Mouse (Mus musculus) right cerebral cortex, adult 2 months (tissue): ENCODE results near the gene Cyp11a1.

Experiments
- DNase-seq, 2 experiments: peaks; one replicate each; pipeline ENCODE4 v3.0.0; 2021 to 2022; ENCODE audit warnings: low spot score in 2 of 2

Gene Cyp11a1

DNA sequence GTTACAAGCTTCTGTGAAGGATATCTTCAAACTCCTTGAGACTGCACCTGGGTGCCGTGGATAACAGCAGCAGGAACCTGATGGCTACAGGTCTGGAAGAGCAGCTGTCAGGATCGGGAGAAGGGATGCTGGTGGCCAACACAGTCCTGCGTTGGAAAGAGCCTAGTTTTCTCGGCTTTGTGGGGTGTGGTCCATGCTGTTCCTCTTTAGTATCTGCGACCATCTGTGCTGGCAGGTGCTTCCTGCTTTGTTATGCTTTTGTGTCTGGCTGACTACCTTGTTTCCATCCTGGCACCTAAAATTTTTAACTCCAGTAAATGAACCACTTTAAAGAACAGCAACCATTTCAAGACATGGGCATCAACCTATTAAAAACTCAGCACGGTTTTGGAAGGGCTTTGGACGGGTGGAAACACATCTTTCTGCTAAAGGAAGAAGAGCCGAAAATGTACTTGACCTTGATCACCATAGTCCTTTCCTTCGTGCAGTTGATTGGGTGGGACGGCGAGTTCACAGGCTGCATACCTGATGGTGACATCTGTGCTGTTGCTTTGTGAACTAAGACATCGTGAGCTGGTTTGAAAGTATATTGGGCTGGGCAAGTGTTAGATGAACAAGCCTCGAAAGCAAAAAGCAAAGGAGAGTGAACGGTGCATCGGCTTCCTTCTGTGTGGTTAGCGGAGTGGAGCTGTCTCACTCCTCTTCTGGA lies at the start of gene Cyp11a1:
TSS of gene Cyp11a1 (plus strand) at position 659 of the 709 bp plus-strand sequence.
- DNase-seq = no peak

DNA sequence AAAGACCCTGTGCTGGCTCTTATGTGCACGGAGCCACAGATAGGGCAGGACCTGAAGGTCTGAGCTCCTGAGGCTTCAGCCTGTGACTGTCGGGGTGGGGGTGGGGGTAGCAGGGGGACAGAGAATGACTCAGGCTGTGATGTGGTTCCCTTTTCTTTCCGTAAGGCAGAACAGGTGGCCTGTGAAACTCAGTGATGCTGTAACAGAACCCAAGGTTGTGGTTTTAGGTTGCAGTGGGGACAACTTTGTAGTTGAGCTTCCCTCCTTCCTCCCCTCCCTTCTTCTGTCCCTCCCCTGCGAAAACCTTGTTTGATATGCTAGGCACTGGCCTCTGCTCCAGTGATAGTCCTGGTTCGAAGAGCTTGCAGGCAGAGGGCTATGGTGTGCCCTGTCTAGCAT lies 49.4 kb upstream of the Cyp11a1 start:
- no peak for DNase-seq

DNA sequence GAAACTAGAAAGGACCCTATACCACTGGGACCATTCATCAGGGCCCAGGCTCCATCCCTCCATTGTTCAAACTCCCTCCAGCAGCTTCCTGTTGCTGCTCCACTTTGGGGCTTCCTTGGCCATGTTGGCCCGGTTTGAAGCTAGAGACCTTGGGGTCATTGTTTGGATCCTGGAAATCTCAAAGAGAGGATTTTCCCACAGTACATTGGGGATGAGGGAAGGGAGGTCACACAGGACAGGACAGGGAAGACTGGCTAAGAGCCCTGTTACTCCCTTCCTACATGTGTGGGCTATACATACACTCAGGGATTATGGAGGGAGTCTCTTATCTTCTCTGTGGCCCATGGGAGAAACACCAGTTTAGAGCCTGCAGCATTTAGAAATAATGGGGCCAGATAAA lies 47.6 kb upstream of the Cyp11a1 start:
- no peak for DNase-seq

DNA sequence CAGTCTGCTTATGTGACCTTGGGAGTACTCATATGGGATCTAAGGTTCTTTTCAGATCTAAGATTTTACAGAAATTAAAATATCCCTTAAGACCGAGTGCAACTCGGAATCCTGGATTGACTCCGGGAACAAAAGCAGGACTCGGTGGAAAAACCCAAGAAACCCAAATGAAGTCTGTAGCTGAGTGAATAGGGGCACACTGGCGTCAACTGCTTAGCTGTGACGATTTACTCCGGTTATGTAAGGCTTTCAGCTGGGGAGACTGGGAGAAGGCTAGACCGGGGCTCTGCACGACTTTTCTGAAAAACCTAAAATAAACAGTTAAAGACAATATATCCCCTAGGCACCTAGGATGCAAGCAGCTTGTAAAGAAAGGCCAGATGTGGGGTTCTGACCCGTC lies 46.8 kb upstream of the Cyp11a1 start:
- DNase-seq = no peak

DNA sequence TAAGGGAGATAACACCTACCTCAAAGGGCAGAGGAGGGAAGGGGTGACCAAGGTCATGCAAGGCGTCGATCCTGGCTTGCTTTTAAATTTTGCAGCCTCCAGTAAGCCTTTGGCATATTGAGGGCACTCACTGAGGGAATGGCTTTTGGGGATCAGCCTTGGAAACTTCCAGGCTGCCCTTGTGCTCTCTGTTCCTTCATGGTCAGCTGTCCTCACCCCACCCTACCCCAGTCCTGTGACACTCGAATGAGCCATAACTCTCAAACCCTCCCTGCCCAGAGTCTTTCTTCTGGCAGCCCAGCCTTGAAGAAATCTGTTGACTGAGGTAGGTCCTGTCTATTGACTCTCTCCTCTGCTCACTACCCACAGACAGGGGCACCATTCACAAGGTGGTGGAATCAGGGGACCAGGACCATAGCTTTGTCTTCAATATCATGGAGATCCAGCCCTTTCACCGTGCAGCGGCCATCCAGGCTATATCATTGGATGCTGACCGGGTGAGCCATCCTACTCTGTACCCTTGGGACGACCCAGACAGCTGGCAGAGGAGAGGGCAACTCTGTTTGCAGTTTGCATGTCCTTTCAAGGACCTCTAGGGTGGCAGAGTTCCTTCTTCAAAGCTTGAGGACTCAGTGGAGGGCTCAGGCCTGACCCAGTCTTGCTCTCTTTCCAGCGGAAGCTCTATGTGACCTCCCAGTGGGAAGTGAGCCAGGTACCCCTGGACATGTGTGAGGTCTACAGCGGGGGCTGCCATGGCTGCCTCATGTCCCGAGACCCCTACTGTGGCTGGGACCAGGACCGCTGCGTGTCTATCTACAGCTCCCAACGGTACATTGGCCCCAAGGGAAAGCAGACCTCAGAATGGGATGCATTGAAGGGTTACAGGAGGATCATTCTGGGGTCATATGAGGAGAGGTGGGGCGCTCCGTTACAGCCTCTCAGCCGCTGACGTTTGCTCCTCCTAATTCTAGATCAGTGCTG lies 46.0 kb upstream of the Cyp11a1 start:
- no peak for DNase-seq

- no peak for DNase-seq
Measured at GRCm38 (mm10) chr9:57961226-57961625, 45.0 kb upstream of the Cyp11a1 start.

GRCm38 (mm10) chr9:57961863-57962778 lies 44.1 kb upstream of the Cyp11a1 start:
- no peak for DNase-seq

DNA sequence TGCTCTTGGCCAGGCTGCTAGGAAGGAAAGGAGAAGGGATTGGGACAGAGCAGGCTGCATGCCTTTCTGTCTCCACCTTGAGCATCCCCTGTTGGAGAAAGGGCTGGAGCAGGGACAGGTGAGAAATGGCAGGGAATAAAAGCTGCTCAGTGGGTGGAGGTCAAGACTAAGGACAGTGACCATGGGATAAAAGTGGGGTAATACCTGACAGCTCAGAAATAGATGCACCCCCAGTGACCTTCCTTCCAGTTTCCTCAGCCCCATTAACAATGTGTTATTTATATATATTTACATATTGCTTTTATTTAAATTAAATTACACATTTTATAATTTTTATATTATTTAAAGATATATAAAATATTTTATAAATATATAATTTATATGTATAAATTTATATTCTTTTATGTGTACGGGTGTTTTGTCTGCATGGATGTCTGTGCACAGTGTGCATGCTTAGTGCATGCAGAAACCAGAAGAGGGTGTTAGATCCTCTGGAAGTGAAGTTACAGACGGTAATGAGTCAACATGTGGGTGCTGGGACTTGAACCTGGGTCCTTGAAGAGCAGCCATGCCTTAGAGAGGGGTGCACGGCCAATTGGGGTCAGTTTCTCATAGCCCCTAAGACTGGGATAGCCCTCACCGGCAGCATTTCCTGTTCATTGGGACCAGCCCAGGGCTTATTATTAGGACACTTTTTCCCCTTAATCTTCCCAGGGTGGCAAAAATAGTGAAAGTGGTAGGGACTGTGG lies 42.8 kb upstream of the Cyp11a1 start:
- DNase-seq = no peak

DNA sequence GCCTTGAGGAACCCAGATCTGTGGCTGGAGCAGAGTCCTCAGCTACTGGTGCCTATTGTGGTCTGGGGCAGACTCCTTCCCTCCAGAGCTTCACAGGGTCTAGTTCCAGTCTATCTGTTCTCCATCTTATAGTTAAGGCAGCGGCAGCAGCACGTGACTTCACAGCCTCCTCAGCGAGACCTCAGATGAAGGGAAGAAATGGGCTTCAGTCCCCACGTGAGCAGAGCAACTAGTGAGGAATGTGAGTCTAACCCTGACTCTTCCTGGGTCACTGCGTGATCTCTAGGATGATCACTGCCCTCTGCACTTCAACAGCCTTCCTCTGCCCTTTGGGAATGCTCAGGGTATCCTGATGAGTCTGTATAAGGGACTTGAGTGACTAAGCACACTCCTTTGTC lies 42.2 kb upstream of the Cyp11a1 start:
- DNase-seq = peak in 1 of 2 experiments; percentile 2

DNA sequence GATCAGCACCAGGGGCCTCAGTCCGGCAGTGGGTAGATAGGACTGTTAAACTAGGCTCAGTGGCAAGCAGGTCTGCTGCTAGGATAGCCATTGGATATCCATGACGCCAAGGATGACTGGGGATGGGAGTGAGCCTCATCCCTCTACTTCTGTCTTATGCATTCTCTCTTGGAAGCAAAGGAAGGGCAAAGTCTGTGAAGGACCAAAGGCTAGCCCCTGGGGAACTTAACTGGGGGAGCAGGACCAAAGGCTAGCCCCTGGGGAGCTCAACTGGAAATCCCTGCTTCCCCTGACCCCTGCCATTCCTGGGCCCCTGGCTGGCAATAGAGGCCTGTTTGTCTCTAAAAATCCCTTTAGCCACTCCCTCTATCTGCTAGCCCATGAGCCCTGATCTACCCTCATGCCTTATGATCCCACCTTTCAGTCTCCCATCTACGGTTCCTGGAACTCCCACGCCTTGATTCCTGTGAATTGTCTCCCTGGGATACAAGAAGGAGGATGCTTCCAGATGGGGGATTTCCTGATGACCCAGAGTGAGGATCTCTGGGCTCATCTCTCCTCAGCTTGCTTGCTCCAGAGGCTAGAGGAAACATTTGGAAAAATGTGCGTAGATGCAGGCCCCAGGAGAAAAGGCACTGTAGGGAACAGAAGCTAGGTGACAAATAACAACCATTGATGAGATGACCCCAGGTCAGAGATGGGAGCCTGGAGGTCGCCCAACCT lies 41.5 kb upstream of the Cyp11a1 start:
- no peak for DNase-seq

GRCm38 (mm10) chr9:57965281-57966185 lies 40.7 kb upstream of the Cyp11a1 start:
- no peak for DNase-seq

GRCm38 (mm10) chr9:57967237-57967960 lies 38.8 kb upstream of the Cyp11a1 start:
- peak; percentile 72 to 79 for DNase-seq

DNA sequence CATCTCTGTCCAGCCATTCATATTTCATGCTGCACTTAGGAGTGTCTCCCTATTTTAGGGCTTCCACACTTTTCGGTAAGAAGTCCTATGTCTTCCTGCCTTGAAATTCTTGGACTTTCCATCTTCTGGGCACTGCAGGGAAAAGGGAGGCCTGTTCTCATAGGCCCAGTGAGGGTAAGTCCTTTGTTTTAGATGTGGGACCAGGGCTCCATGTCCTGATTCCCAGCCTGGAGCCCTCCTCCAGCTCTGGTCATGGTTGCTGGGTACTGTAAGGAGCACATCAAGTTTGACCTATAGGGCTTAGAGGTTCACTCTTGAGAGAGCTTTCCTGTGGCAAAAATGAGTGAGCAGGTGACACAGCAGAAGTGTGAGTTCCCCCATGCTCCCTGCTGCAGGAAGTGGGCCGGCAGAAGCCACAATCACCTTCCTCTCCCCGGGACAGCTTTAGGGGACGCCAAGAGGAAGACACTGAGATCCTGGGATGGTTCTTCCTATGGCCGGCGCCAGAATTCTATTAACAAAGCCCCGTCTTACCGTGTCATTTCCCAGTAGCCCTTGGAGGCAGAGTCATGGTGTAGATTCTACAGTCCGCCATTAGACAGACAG lies 37.9 kb upstream of the Cyp11a1 start:
- DNase-seq = no peak

- DNase-seq = no peak
Measured at GRCm38 (mm10) chr9:57968783-57969542, 37.2 kb upstream of the Cyp11a1 start.

- DNase-seq = no peak
Measured at GRCm38 (mm10) chr9:57969736-57970495, 36.3 kb upstream of the Cyp11a1 start.

GRCm38 (mm10) chr9:57971413-57971812 lies 34.8 kb upstream of the Cyp11a1 start:
- DNase-seq = no peak

GRCm38 (mm10) chr9:57972141-57972591 lies 34.0 kb upstream of the Cyp11a1 start:
- no peak for DNase-seq
